Mouse (Mus musculus): ENCODE data around the gene Dmap1.

- TF ChIP-seq CTCF (IDR thresholded peaks at IDR 0.05; ENCODE audit: borderline replicate concordance, insufficient read depth, low read length) (no peak), POLR2A (IDR thresholded peaks at IDR 0.05; ENCODE audit: low read depth, low read length) (no peak)
These were observed 27.2 kb downstream of the Dmap1 start for GRCm38 (mm10) chr4:117654703-117655499.

Measured in embryonic fibroblast, embryonic 13.5 days (primary cell).